Mouse (Mus musculus) kidney, embryonic 14.5 days (tissue): ENCODE data around the gene Rhot1. TPM values are rescaled to one million over a fixed set of nuclear protein-coding genes. Genes with fewer than 3 reads are reported as not detected.

ENCODE experiments used
- ATAC-seq: fragments of 200-750 bp; cut with Nextera tagmentation; 2 replicates; pipeline ENCODE4 v1.8.0; 2017; ENCODE audit warnings: moderate number of reproducible peaks, mild to moderate bottlenecking, moderate TSS enrichment, moderate library complexity; ENCODE audit not compliant: low FRiP score, low TSS enrichment
- H3K27ac ChIP-seq: fragments of 300-500 bp; sonication (generic); 2 replicates; pipeline ENCODE4 v1.5.1; 2014; ENCODE audit warnings: low read depth, mild to moderate bottlenecking, low read length, moderate library complexity, mixed read lengths
- H3K27me3 ChIP-seq: fragments of 300-500 bp; sonication (generic); 2 replicates; pipeline ENCODE4 v1.6.1; 2014; ENCODE audit warnings: mild to moderate bottlenecking, low read length; ENCODE audit not compliant: control insufficient read depth, insufficient read depth
- H3K36me3 ChIP-seq: fragments of 300-500 bp; sonication (generic); 2 replicates; pipeline ENCODE4 v1.6.1; 2014; ENCODE audit warnings: low read length, mixed read lengths; ENCODE audit not compliant: control insufficient read depth, insufficient read depth
- H3K4me1 ChIP-seq: fragments of 300-500 bp; sonication (generic); 2 replicates; pipeline ENCODE4 v1.6.1; 2014; ENCODE audit warnings: low read length, mixed read lengths; ENCODE audit not compliant: control insufficient read depth, insufficient read depth
- H3K4me2 ChIP-seq: fragments of 300-500 bp; sonication (generic); replicated peaks from 2 replicates; pipeline ENCODE4 v1.6.1; 2014; ENCODE audit warnings: low read depth, mild to moderate bottlenecking, low read length
- H3K4me3 ChIP-seq: fragments of 300-500 bp; sonication (generic); 2 replicates; pipeline ENCODE4 v1.5.1; 2014; ENCODE audit warnings: mild to moderate bottlenecking, low read length
- H3K9ac ChIP-seq: fragments of 300-500 bp; sonication (generic); 2 replicates; pipeline ENCODE4 v1.6.1; 2014; ENCODE audit warnings: low read depth, mild to moderate bottlenecking, low read length, moderate library complexity
- H3K9me3 ChIP-seq: fragments of 300-500 bp; sonication (generic); 2 replicates; pipeline ENCODE4 v1.6.1; 2016; ENCODE audit warnings: low read length; ENCODE audit not compliant: control insufficient read depth
- WGBS: fragments of 180-500 bp; shearing (Covaris S2); extraction: QIAGEN DNeasy Blood & Tissue Kit; methylation state at CpG from one replicate; pipeline ENCODE4 v1.1.7; 2014; 5-methylcytosine and 5-hydroxymethylcytosine counted together
- polyA plus RNA-seq: library from polyadenylated mRNA; unstranded; fragments of >200 nt; fragmentation: Nextera tagmentation; extraction: Ambion mirVana; gene quantifications from 2 replicates; pipeline ENCODE4 v1.2.1, GENCODE M21; 2014

The Rhot1 gene
- polyA plus RNA-seq, 1 experiment from 2014 or later = 66.8 TPM

DNA sequence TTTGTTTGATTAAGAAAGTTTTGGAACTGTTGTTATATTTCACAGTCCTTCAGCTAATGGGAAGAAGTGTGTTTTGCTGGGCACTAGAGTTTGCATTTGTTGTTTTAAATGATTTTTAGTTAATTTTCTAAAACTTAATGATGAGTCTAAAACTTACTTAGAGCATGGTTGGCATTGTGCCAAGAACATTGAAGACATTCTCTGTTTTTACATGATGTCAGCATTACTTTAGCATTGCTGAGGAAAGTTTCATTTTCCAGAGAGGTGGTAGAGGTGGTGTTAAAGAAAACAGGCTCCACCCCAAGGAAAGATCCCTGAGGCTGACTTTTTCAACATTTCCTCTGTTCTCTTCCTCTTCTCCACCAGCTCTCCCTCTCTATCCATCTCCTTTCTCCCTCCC lies 38.2 kb downstream of the Rhot1 start:
- H3K36me3 ChIP-seq = peaks cover 80% of the 10 kb centered on the region
- H3K4me2 ChIP-seq = no peak overlapping the region
- no peaks in the 10 kb centered on the region for H3K9me3 ChIP-seq
- no peak overlapping the region for H3K9ac ChIP-seq
- no peaks in the 10 kb centered on the region for H3K4me1 ChIP-seq
- H3K27me3 ChIP-seq = no peaks in the 10 kb centered on the region
- no peak overlapping the region for H3K27ac ChIP-seq
- ATAC-seq = no peak
- no peak overlapping the region for H3K4me3 ChIP-seq

DNA sequence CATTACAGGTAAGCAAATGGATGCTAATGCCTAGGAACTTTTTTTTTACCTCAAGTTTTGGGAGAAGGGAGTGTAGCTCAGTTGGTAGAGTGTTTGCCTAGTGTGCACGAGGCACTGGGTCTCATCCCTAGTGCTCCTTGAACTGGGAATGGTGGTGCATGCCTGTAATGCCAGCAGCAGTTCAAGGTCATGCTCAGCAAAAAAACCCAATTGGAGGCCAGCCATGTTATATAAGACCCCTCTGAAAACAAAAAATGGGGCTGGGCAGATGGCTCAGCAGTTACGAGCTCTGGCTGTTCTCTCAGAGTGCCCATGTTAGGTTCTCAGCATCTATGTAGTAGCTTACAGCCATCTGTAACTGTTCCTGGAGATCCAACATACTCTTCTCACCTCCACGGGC lies 39.7 kb downstream of the Rhot1 start:
- WGBS = 88% methylated on average over 3 of the region's 3 CpGs
- H3K36me3 ChIP-seq = peaks cover 73% of the 10 kb centered on the region

GRCm38 (mm10) chr11:80264137-80264536 lies 55.3 kb downstream of the Rhot1 start:
- WGBS = 94% methylated on average over 8 of the region's 8 CpGs
- no peak overlapping the region for H3K4me3 ChIP-seq
- H3K4me2 ChIP-seq = no peak overlapping the region
- no peaks in the 10 kb centered on the region for H3K27me3 ChIP-seq
- H3K4me1 ChIP-seq = no peaks in the 10 kb centered on the region
- H3K9me3 ChIP-seq = no peaks in the 10 kb centered on the region
- H3K27ac ChIP-seq = no peak overlapping the region
- H3K9ac ChIP-seq = no peak overlapping the region
- no peak for ATAC-seq
- peaks cover 55% of the 10 kb centered on the region for H3K36me3 ChIP-seq

More for the DNA sequence above, 39.7 kb downstream of the Rhot1 start:
- no peaks in the 10 kb centered on the region for H3K27me3 ChIP-seq
- H3K4me2 ChIP-seq = no peak overlapping the region
- no peaks in the 10 kb centered on the region for H3K4me1 ChIP-seq
- H3K4me3 ChIP-seq = no peak overlapping the region
- no peaks in the 10 kb centered on the region for H3K9me3 ChIP-seq
- no peak overlapping the region for H3K9ac ChIP-seq
- ATAC-seq = no peak
- H3K27ac ChIP-seq = no peak overlapping the region

DNA sequence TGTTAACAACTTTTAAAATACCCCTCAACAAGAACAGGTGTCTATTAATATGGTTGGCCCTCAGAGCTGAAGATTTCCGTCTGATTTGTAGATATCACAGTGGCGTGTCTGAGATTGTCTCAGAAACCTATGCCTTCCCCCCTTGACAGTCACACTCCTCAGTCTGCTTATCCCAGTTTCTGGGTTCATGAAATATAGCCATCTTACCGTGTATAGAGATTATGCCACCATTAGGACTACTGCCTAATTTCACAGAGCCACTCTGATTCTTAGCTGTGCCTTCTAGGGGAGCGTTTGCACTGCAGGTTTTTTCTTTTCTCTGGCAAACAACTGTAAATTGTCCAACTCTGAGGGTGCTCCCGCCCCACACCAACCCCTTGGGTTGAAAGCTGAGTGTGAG lies 62.3 kb downstream of the Rhot1 start:
- no peak overlapping the region for H3K27ac ChIP-seq
- no peak overlapping the region for H3K4me2 ChIP-seq
- no peak overlapping the region for H3K4me3 ChIP-seq
- WGBS = 84% methylated on average over 5 of the region's 5 CpGs
- peaks cover 14% of the 10 kb centered on the region; the same call in 1 of the 2 replicates for H3K36me3 ChIP-seq
- H3K27me3 ChIP-seq = no peaks in the 10 kb centered on the region
- H3K4me1 ChIP-seq = no peaks in the 10 kb centered on the region
- no peak overlapping the region for H3K9ac ChIP-seq
- ATAC-seq = no peak
- H3K9me3 ChIP-seq = no peaks in the 10 kb centered on the region

GRCm38 (mm10) chr11:80275011-80275410 lies 66.2 kb downstream of the Rhot1 start:
- Histone ChIP-seq H3K4me1 (no peaks in the 10 kb centered on the region), H3K36me3 (no peaks in the 10 kb centered on the region), H3K9me3 (no peaks in the 10 kb centered on the region), H3K27ac (no peak overlapping the region), H3K4me2 (no peak overlapping the region), H3K9ac (no peak overlapping the region), H3K27me3 (no peaks in the 10 kb centered on the region), H3K4me3 (no peak overlapping the region)
- WGBS = 61% methylated on average over 3 of the region's 3 CpGs
- ATAC-seq = no peak

DNA sequence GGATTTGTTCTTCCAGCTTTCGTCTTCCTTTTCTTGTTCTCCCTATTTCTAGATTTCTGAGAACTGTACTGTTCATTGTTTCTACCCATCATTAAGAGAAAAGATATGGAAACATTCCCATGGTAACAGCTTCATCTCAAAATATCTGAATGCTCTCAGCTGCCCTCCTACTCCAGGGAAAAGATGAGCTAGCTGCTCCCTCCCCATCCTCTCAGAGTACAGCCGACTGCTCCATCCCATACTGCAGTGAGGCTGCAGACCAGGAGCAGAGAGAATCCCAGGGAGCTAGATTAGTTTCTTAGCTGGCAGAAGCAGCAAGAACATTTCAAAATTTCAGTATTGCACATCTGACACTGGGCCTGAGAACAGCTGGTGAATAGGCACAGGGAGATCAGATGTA lies 69.2 kb downstream of the Rhot1 start:
- Histone ChIP-seq H3K4me3 (no peak overlapping the region), H3K4me1 (no peaks in the 10 kb centered on the region), H3K36me3 (no peaks in the 10 kb centered on the region), H3K27me3 (no peaks in the 10 kb centered on the region), H3K4me2 (no peak overlapping the region), H3K9me3 (no peaks in the 10 kb centered on the region), H3K27ac (no peak overlapping the region), H3K9ac (no peak overlapping the region)
- WGBS = 62% methylated on average over 2 of the region's 2 CpGs
- no peak for ATAC-seq

- no peak overlapping the region for H3K4me3 ChIP-seq
- H3K4me1 ChIP-seq = no peaks in the 10 kb centered on the region
- WGBS = 47% methylated on average over 3 of the region's 3 CpGs
- no peaks in the 10 kb centered on the region for H3K36me3 ChIP-seq
- H3K9me3 ChIP-seq = no peaks in the 10 kb centered on the region
- no peak overlapping the region for H3K4me2 ChIP-seq
- no peak for ATAC-seq
- H3K9ac ChIP-seq = no peak overlapping the region
- H3K27ac ChIP-seq = no peak overlapping the region
- H3K27me3 ChIP-seq = no peaks in the 10 kb centered on the region
Measured at GRCm38 (mm10) chr11:80283786-80284185, 75.0 kb downstream of the Rhot1 start.

- Histone ChIP-seq H3K36me3 (no peaks in the 10 kb centered on the region), H3K27me3 (no peaks in the 10 kb centered on the region), H3K4me2 (no peak overlapping the region), H3K4me3 (no peak overlapping the region), H3K4me1 (peaks cover 4% of the 10 kb centered on the region; the same call in 1 of the 2 replicates), H3K9me3 (no peaks in the 10 kb centered on the region), H3K9ac (no peak overlapping the region), H3K27ac (no peak overlapping the region)
- ATAC-seq = no peak
- 43% methylated on average over 6 of the region's 6 CpGs for WGBS
Measured at GRCm38 (mm10) chr11:80284641-80285040, 75.8 kb downstream of the Rhot1 start.

GRCm38 (mm10) chr11:80287150-80287549 lies 78.3 kb downstream of the Rhot1 start:
- H3K9ac ChIP-seq = no peak overlapping the region
- peaks cover 13% of the 10 kb centered on the region; the same call in 1 of the 2 replicates for H3K4me1 ChIP-seq
- WGBS = 22% methylated on average over 5 of the region's 5 CpGs
- no peak for ATAC-seq
- H3K4me3 ChIP-seq = no peak overlapping the region
- H3K4me2 ChIP-seq = no peak overlapping the region
- H3K9me3 ChIP-seq = no peaks in the 10 kb centered on the region
- no peaks in the 10 kb centered on the region for H3K36me3 ChIP-seq
- H3K27me3 ChIP-seq = no peaks in the 10 kb centered on the region
- H3K27ac ChIP-seq = no peak overlapping the region
